Mouse (Mus musculus) thymus, adult 2 months (tissue): ENCODE results near the gene Tubgcp6. TPM values are rescaled to one million over a fixed set of nuclear protein-coding genes. Genes with fewer than 3 reads are reported as not detected.
A peak's percentile ranks its signal among the peaks of the same experiment; 100 is the strongest.

Experiments used
- DNase-seq: peaks from one replicate; pipeline ENCODE4 v3.0.0; 2021
- H3K27ac ChIP-seq: fragments of 200-500 bp; 2 replicates; pipeline ENCODE4 v1.5.1; 2012; ENCODE audit warnings: low read length, control low read depth; ENCODE audit not compliant: control insufficient read depth, insufficient read depth
- H3K27me3 ChIP-seq: fragments of 200-500 bp; 2 replicates; pipeline ENCODE4 v1.6.1; 2012; ENCODE audit warnings: mild to moderate bottlenecking, low read length, moderate library complexity, mixed read lengths; ENCODE audit not compliant: control insufficient read depth, insufficient read depth
- H3K36me3 ChIP-seq: fragments of 200-500 bp; 2 replicates; pipeline ENCODE4 v1.6.1; 2012; ENCODE audit warnings: mild to moderate bottlenecking, low read length, moderate library complexity; ENCODE audit not compliant: control insufficient read depth, insufficient read depth
- H3K4me1 ChIP-seq: fragments of 200-500 bp; replicated peaks from 2 replicates; pipeline ENCODE4 v1.6.1; 2012; ENCODE audit warnings: low read length; ENCODE audit not compliant: control insufficient read depth, insufficient read depth
- H3K4me3 ChIP-seq: fragments of 200-500 bp; 2 replicates; pipeline ENCODE4 v1.5.1; 2012; ENCODE audit warnings: mild to moderate bottlenecking, low read length, control low read depth, moderate library complexity; ENCODE audit not compliant: control insufficient read depth, insufficient read depth
- CTCF ChIP-seq: fragments of 200-500 bp; IDR thresholded peaks from 2 replicates; pipeline ENCODE4 v1.5.1; 2012; ENCODE audit warnings: mild to moderate bottlenecking, control low read depth, low read length, moderate library complexity, borderline replicate concordance; ENCODE audit not compliant: control insufficient read depth, poor library complexity, insufficient read depth; ENCODE audit errors: extremely low read depth
- POLR2A ChIP-seq: fragments of 200-500 bp; IDR thresholded peaks from 2 replicates; pipeline ENCODE4 v1.6.1; 2012; ENCODE audit warnings: mild to moderate bottlenecking, low read length, control low read depth, moderate library complexity; ENCODE audit not compliant: control insufficient read depth, poor library complexity, insufficient read depth; ENCODE audit errors: extremely low read depth
- WGBS: fragments of 180-500 bp; shearing (Covaris S2); methylation state at CpG from one replicate; pipeline ENCODE4 v1.1.7; 2018; 5-methylcytosine and 5-hydroxymethylcytosine counted together
- polyA plus RNA-seq: library from polyadenylated mRNA; depleted of rRNA; stranded (reverse); fragments of >200 nt; gene quantifications from 2 replicates; pipeline ENCODE4 v1.2.3, GENCODE M21; 2012

Tubgcp6 gene
- polyA plus RNA-seq, 1 experiment, result 97.4 TPM

GRCm38 (mm10) chr15:89100823-89101222 lies 22.1 kb downstream of the Tubgcp6 start:
- WGBS, result 95% methylated on average over 12 of the region's 12 CpGs
- TF ChIP-seq POLR2A, result no peak
- TF ChIP-seq CTCF, result no peak
- no peak overlapping the region for H3K27ac ChIP-seq
- no peaks in the 10 kb centered on the region for H3K4me1 ChIP-seq
- peaks cover 72% of the 10 kb centered on the region for H3K36me3 ChIP-seq
- DNase-seq, result no peak
- no peak overlapping the region for H3K4me3 ChIP-seq
- no peaks in the 10 kb centered on the region for H3K27me3 ChIP-seq

DNA sequence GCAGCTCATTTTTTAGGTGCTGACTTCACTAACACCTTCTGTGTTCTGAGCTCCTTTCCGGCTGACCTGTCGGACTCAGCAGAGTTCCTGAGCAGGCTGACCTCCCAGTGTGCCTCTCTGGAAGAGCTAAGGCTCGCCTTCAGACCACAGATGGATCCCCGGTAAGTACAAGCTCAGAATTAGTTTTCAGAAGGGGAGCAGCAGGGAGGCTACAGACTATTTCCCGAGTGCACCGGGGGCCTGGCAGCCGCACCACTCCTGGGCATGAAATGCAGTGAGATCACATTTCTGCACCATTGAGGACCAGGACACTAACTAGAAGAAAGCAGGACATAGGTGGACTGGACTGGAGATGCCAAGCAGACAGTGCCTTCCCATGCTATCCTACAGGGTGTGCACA lies 24.3 kb downstream of the Tubgcp6 start:
- TF ChIP-seq POLR2A (no peak), CTCF (no peak)
- no peak for DNase-seq
- Histone ChIP-seq H3K4me1 (no peaks in the 10 kb centered on the region), H3K27ac (no peak overlapping the region), H3K27me3 (no peaks in the 10 kb centered on the region), H3K36me3 (peaks cover 80% of the 10 kb centered on the region), H3K4me3 (no peak overlapping the region)
- WGBS, result 96% methylated on average over 7 of the region's 7 CpGs

GRCm38 (mm10) chr15:89097450-89097849 lies 25.5 kb downstream of the Tubgcp6 start:
- Histone ChIP-seq H3K4me3 (no peak overlapping the region), H3K27ac (no peak overlapping the region), H3K36me3 (peaks cover 75% of the 10 kb centered on the region), H3K4me1 (no peaks in the 10 kb centered on the region), H3K27me3 (no peaks in the 10 kb centered on the region)
- WGBS, result 96% methylated on average over 5 of the region's 5 CpGs
- no peak for TF ChIP-seq CTCF
- TF ChIP-seq POLR2A, result no peak
- DNase-seq, result no peak

GRCm38 (mm10) chr15:89092181-89092580 lies 30.7 kb downstream of the Tubgcp6 start:
- WGBS, result 94% methylated on average over 5 of the region's 5 CpGs

DNA sequence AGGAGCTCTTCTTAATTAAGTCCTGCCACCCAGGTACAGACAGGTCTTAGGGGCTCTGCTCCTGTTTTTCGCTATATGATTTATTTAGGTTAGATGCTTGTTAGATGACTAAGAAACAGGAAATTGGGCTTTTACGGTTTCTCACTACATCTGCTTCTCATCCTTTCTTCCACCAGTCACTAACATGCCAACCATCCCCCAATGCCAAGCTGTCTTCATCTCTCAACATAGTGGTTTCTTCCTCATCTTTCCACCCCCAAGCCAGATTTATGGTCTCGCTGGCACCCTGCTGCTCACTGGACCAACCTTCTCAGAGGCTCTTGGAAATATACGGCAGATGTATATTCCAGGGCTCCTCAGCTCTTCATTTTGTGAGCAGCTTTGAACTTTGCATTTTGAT lies 32.2 kb downstream of the Tubgcp6 start:
- WGBS, result 72% methylated on average over 4 of the region's 4 CpGs
- Histone ChIP-seq H3K4me1 (peaks cover 13% of the 10 kb centered on the region), H3K27me3 (no peaks in the 10 kb centered on the region), H3K4me3 (no peak overlapping the region), H3K27ac (no peak overlapping the region), H3K36me3 (peaks cover 15% of the 10 kb centered on the region)
- DNase-seq, result no peak
- no peak for TF ChIP-seq POLR2A
- TF ChIP-seq CTCF, result no peak

More at GRCm38 (mm10) chr15:89092181-89092580, 30.7 kb downstream of the Tubgcp6 start:
- peaks cover 28% of the 10 kb centered on the region for H3K36me3 ChIP-seq
- no peaks in the 10 kb centered on the region for H3K27me3 ChIP-seq
- peaks cover 13% of the 10 kb centered on the region for H3K4me1 ChIP-seq
- H3K4me3 ChIP-seq, result no peak overlapping the region
- no peak for DNase-seq
- TF ChIP-seq POLR2A (no peak), CTCF (no peak)
- H3K27ac ChIP-seq, result no peak overlapping the region

- H3K27me3 ChIP-seq, result no peaks in the 10 kb centered on the region
- H3K4me1 ChIP-seq, result peaks cover 13% of the 10 kb centered on the region
- peaks cover 8% of the 10 kb centered on the region for H3K36me3 ChIP-seq
- 4% methylated on average over 65 of the region's 68 CpGs for WGBS
- DNase-seq, result peak; percentile 30
- H3K4me3 ChIP-seq, result peak overlapping the region; percentile 66
- no peak overlapping the region for H3K27ac ChIP-seq
- TF ChIP-seq POLR2A, result no peak
- TF ChIP-seq CTCF, result no peak
These were observed 33.5 kb downstream of the Tubgcp6 start for GRCm38 (mm10) chr15:89089248-89090051.
